Mouse (Mus musculus) stomach, embryonic 14.5 days (tissue): ENCODE measurements at regions not wholly inside any gene's neighbourhood (a gene's known extent, or its start where the extent isn't known, plus 50 kb on each side); places are given as distances from the start of the nearest gene placed in this dataset.
A peak's percentile ranks its signal among the peaks of the same experiment; 100 is the strongest.

ENCODE experiments used
- ATAC-seq: fragments of 200-750 bp; cut with Nextera tagmentation; 2 replicates; pipeline ENCODE4 v1.8.0; 2017; ENCODE audit warnings: low read depth, moderate TSS enrichment; ENCODE audit not compliant: insufficient number of reproducible peaks, insufficient read depth, low FRiP score
- H3K27ac ChIP-seq: fragments of 300-500 bp; sonication (generic); 2 replicates; pipeline ENCODE4 v1.5.1; 2014; ENCODE audit warnings: mild to moderate bottlenecking, low read length, moderate library complexity, mixed read lengths
- H3K27me3 ChIP-seq: fragments of 300-500 bp; sonication (generic); 2 replicates; pipeline ENCODE4 v1.6.1; 2014; ENCODE audit warnings: low read length, control low read depth, mixed read lengths; ENCODE audit not compliant: control insufficient read depth, insufficient read depth
- H3K36me3 ChIP-seq: fragments of 300-500 bp; sonication (generic); 2 replicates; pipeline ENCODE4 v1.6.1; 2014; ENCODE audit warnings: mild to moderate bottlenecking, control low read depth, low read length, moderate library complexity, mixed read lengths; ENCODE audit not compliant: control insufficient read depth, insufficient read depth
- H3K4me1 ChIP-seq: fragments of 300-500 bp; sonication (generic); 2 replicates; pipeline ENCODE4 v1.6.1; 2014; ENCODE audit warnings: low read length, control low read depth, mixed read lengths; ENCODE audit not compliant: control insufficient read depth, insufficient read depth
- H3K4me2 ChIP-seq: fragments of 300-500 bp; sonication (generic); replicated peaks from 2 replicates; pipeline ENCODE4 v1.6.1; 2014; ENCODE audit warnings: low read depth, low read length, control low read depth
- H3K4me3 ChIP-seq: fragments of 300-500 bp; sonication (generic); 2 replicates; pipeline ENCODE4 v1.5.1; 2014; ENCODE audit warnings: low read depth, low read length, control low read depth
- H3K9ac ChIP-seq: fragments of 300-500 bp; sonication (generic); replicated peaks from 2 replicates; pipeline ENCODE4 v1.6.1; 2014; ENCODE audit warnings: low read depth, mild to moderate bottlenecking, control low read depth, low read length, moderate library complexity, mixed read lengths
- H3K9me3 ChIP-seq: fragments of 300-500 bp; sonication (generic); 2 replicates; pipeline ENCODE4 v1.6.1; 2016; ENCODE audit warnings: low read depth, low read length, control low read depth; ENCODE audit not compliant: control insufficient read depth
- WGBS: fragments of 180-500 bp; shearing (Covaris S2); extraction: QIAGEN DNeasy Blood & Tissue Kit; methylation state at CpG from one replicate; pipeline ENCODE4 v1.1.7; 2014; 5-methylcytosine and 5-hydroxymethylcytosine counted together

GRCm38 (mm10) chr19:56102454-56103080 lies 184.4 kb upstream of the Habp2 start:
- Histone ChIP-seq H3K4me3 (no peak overlapping the region), H3K9me3 (peaks cover 4% of the 10 kb centered on the region; the same call in 1 of the 2 replicates), H3K4me2 (0 out of 2 replicates have a peak overlapping the region, but pooled peaks have one; percentile 3), H3K4me1 (peaks cover 14% of the 10 kb centered on the region), H3K27me3 (no peaks in the 10 kb centered on the region), H3K9ac (no peak overlapping the region), H3K36me3 (no peaks in the 10 kb centered on the region), H3K27ac (no peak overlapping the region; the same call in 1 of the 2 replicates)
- WGBS = 52% methylated on average over 7 of the region's 7 CpGs
- peak; percentile 46; the same call in 1 of the 2 replicates for ATAC-seq

GRCm38 (mm10) chr19:56105073-56105451 lies 181.9 kb upstream of the Habp2 start:
- Histone ChIP-seq H3K27ac (no peak overlapping the region), H3K36me3 (no peaks in the 10 kb centered on the region), H3K4me3 (no peak overlapping the region), H3K4me2 (no peak overlapping the region), H3K9ac (no peak overlapping the region), H3K9me3 (no peaks in the 10 kb centered on the region), H3K4me1 (peaks cover 14% of the 10 kb centered on the region), H3K27me3 (no peaks in the 10 kb centered on the region)
- WGBS = 76% methylated on average over 4 of the region's 4 CpGs
- no peak for ATAC-seq

- Histone ChIP-seq H3K9ac (no peak overlapping the region), H3K9me3 (no peaks in the 10 kb centered on the region), H3K4me1 (peaks cover 14% of the 10 kb centered on the region), H3K36me3 (no peaks in the 10 kb centered on the region), H3K27me3 (no peaks in the 10 kb centered on the region), H3K4me2 (no peak overlapping the region), H3K27ac (no peak overlapping the region), H3K4me3 (no peak overlapping the region)
- 66% methylated on average over 23 of the region's 23 CpGs for WGBS
- peak; percentile 23; the same call in 1 of the 2 replicates for ATAC-seq
Observed at GRCm38 (mm10) chr19:56105452-56106091, 181.4 kb upstream of the Habp2 start.

GRCm38 (mm10) chr19:56108796-56109195 lies 178.1 kb upstream of the Habp2 start:
- H3K4me1 ChIP-seq = 0 out of 2 replicates have a peak, but pooled peaks cover 3% of the 10 kb centered on the region
- H3K27ac ChIP-seq = no peak overlapping the region
- no peaks in the 10 kb centered on the region for H3K36me3 ChIP-seq
- ATAC-seq = no peak
- no peaks in the 10 kb centered on the region for H3K27me3 ChIP-seq
- H3K4me2 ChIP-seq = no peak overlapping the region
- 74% methylated on average over 6 of the region's 6 CpGs for WGBS
- H3K9ac ChIP-seq = no peak overlapping the region
- no peak overlapping the region for H3K4me3 ChIP-seq
- no peaks in the 10 kb centered on the region for H3K9me3 ChIP-seq

- 16% methylated on average over 15 of the region's 15 CpGs for WGBS
- Histone ChIP-seq H3K36me3 (no peaks in the 10 kb centered on the region), H3K9me3 (peaks cover 1% of the 10 kb centered on the region; the same call in 1 of the 2 replicates), H3K27ac (peak overlapping the region; percentile 64), H3K4me3 (no peak overlapping the region), H3K9ac (no peak overlapping the region), H3K27me3 (no peaks in the 10 kb centered on the region), H3K4me2 (no peak overlapping the region), H3K4me1 (peaks cover 9% of the 10 kb centered on the region)
- ATAC-seq = no peak
Observed at GRCm38 (mm10) chr19:56115552-56116284, 171.2 kb upstream of the Habp2 start.

- Histone ChIP-seq H3K4me1 (peaks cover 9% of the 10 kb centered on the region), H3K27ac (peak overlapping the region; percentile 23; the same call in 1 of the 2 replicates), H3K4me2 (no peak overlapping the region), H3K9ac (no peak overlapping the region), H3K36me3 (no peaks in the 10 kb centered on the region), H3K9me3 (peaks cover 5% of the 10 kb centered on the region; the same call in 1 of the 2 replicates), H3K4me3 (no peak overlapping the region), H3K27me3 (no peaks in the 10 kb centered on the region)
- ATAC-seq = no peak
- WGBS = 29% methylated on average over 7 of the region's 7 CpGs
Observed at GRCm38 (mm10) chr19:56116285-56116680, 170.7 kb upstream of the Habp2 start.

GRCm38 (mm10) chr19:56120723-56121122 lies 166.2 kb upstream of the Habp2 start:
- ATAC-seq = no peak
- H3K4me3 ChIP-seq = no peak overlapping the region
- no peak overlapping the region for H3K27ac ChIP-seq
- H3K27me3 ChIP-seq = no peaks in the 10 kb centered on the region
- no peaks in the 10 kb centered on the region for H3K36me3 ChIP-seq
- no peak overlapping the region for H3K9ac ChIP-seq
- no peak overlapping the region for H3K4me2 ChIP-seq
- H3K9me3 ChIP-seq = peaks cover 10% of the 10 kb centered on the region; the same call in 1 of the 2 replicates
- H3K4me1 ChIP-seq = peaks cover 10% of the 10 kb centered on the region; the same call in 1 of the 2 replicates
- 91% methylated on average over 7 of the region's 7 CpGs for WGBS

- H3K4me2 ChIP-seq = no peak overlapping the region
- H3K9me3 ChIP-seq = peaks cover 10% of the 10 kb centered on the region; the same call in 1 of the 2 replicates
- H3K27me3 ChIP-seq = no peaks in the 10 kb centered on the region
- no peak overlapping the region for H3K9ac ChIP-seq
- H3K36me3 ChIP-seq = no peaks in the 10 kb centered on the region
- H3K4me3 ChIP-seq = no peak overlapping the region
- 0 out of 2 replicates have a peak, but pooled peaks cover 7% of the 10 kb centered on the region for H3K4me1 ChIP-seq
- peak overlapping the region; percentile 76; the same call in 1 of the 2 replicates for H3K27ac ChIP-seq
- peak; percentile 81; the same call in 1 of the 2 replicates for ATAC-seq
- 60% methylated on average over 5 of the region's 5 CpGs for WGBS
Observed at GRCm38 (mm10) chr19:56122186-56122585, 164.8 kb upstream of the Habp2 start.
